Mouse (Mus musculus) ES-Bruce4 (cell line): ENCODE data around the gene Mpzl1.

Experiments used
- CTCF ChIP-seq: IDR thresholded peaks from one replicate; pipeline ENCODE4 v1.8.1; 2011; ENCODE audit warnings: low read depth, low read length
- POLR2A ChIP-seq: IDR thresholded peaks from one replicate; pipeline ENCODE4 v1.8.1; 2011; ENCODE audit warnings: low read length; ENCODE audit not compliant: insufficient read depth

DNA sequence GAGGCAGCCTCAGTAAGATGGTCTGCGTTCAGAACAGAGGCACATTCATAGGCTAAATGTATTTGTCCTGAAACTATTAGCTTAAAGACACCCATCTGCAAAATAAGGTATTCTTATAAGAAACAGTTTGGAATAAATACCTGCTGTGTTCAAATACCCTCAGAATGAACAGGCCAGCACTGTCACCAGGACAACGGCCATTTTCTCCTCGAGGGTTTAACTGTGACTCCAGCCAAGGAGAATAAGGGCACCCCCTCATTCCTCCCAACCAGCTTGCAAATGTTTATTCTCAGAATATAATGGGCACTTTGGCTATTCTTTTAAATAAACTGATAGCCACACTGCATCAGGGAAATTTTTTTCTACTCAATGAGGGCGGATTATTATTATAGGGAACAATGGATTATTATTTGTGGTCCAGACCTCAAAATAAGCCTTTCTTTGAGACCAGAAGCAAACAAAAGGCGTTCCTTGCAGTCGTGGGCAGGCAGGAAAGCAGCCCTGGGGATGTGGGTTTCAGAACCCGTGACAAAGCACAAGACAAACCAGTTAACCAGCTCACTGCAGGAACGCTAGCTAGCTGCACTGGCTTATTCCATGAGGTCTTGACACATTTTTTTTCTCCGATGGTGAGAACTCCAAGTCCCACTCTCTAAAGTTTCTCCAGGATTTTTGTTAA, 23.9 kb downstream of the Mpzl1 start:
- TF ChIP-seq POLR2A (no peak), CTCF (no peak)
